Mouse (Mus musculus): ENCODE measurements around the gene Spats2.

Gene Spats2

DNA sequence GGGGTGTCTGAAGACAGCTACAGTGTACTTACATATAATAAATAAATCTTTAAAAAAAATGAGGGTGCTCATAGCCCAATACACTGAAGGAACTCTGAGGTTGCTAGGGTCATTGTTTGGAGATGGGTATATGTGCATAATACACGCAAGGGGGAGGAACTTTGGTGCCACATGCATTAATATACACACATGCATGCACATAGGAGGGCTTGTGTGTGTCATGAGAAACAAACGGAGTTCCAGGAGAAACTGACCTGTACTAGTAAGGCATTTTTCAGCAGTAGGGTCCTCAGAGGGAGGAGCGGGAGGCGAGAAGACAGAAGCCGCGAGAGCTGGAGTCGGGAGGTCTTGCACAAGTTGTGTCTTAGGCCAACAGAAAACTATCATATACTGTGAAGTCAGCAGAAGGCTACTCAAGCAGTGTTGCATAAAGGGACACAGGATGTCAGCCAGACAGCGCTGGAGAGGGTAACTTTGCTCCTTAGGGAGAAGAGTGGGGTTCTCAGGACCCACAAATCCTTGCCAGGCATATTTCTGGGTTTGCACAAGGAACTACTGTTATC, 133.5 kb downstream of the Spats2 start:
- no peak for DNase-seq (ENCODE audit: low spot score)

- DNase-seq (ENCODE audit: low spot score) = peak; percentile 85
These were observed 134.1 kb downstream of the Spats2 start for GRCm38 (mm10) chr15:99259730-99260252.

- DNase-seq (ENCODE audit: low spot score) = no peak
These were observed 137.0 kb downstream of the Spats2 start for GRCm38 (mm10) chr15:99262702-99263101.
